Mouse (Mus musculus) forebrain, embryonic 16.5 days (tissue): ENCODE data around the gene Dpf2. TPM values are rescaled to one million over a fixed set of nuclear protein-coding genes. Genes with fewer than 3 reads are reported as not detected.
"Not testable (repeated sequence)": the region's sequence is repeated elsewhere in the genome, so short reads cannot be mapped to it uniquely, and the experiment has no call there.

Experiments used
- ATAC-seq: fragments of 200-750 bp; cut with Nextera tagmentation; 2 replicates; pipeline ENCODE4 v1.8.0; 2017; ENCODE audit warnings: mild to moderate bottlenecking, moderate library complexity
- H3K27ac ChIP-seq: fragments of 300-500 bp; sonication (generic); 2 replicates; pipeline ENCODE4 v1.5.1; 2014; ENCODE audit warnings: low read length, control low read depth
- H3K27me3 ChIP-seq: fragments of 300-500 bp; sonication (generic); replicated peaks from 2 replicates; pipeline ENCODE4 v1.6.1; 2014; ENCODE audit warnings: low read length; ENCODE audit not compliant: control insufficient read depth, insufficient read depth
- H3K36me3 ChIP-seq: fragments of 300-500 bp; sonication (generic); 2 replicates; pipeline ENCODE4 v1.6.1; 2014; ENCODE audit not compliant: control insufficient read depth, insufficient read depth
- H3K4me1 ChIP-seq: fragments of 300-500 bp; sonication (generic); replicated peaks from 2 replicates; pipeline ENCODE4 v1.6.1; 2014; ENCODE audit warnings: low read length; ENCODE audit not compliant: control insufficient read depth, insufficient read depth
- H3K4me2 ChIP-seq: fragments of 300-500 bp; sonication (generic); 2 replicates; pipeline ENCODE4 v1.6.1; 2014; ENCODE audit warnings: mild to moderate bottlenecking, low read length, control low read depth
- H3K4me3 ChIP-seq: fragments of 300-500 bp; sonication (generic); replicated peaks from 2 replicates; pipeline ENCODE4 v1.5.1; 2014; ENCODE audit warnings: mild to moderate bottlenecking, low read length, control low read depth
- H3K9ac ChIP-seq: fragments of 300-500 bp; sonication (generic); replicated peaks from 2 replicates; pipeline ENCODE4 v1.6.1; 2014; ENCODE audit warnings: low read depth, low read length, control low read depth
- H3K9me3 ChIP-seq: fragments of 300-500 bp; sonication (generic); 2 replicates; pipeline ENCODE4 v1.6.1; 2016; ENCODE audit warnings: low read length; ENCODE audit not compliant: control insufficient read depth
- WGBS: fragments of 180-500 bp; shearing (Covaris S2); extraction: QIAGEN DNeasy Blood & Tissue Kit; methylation state at CpG from one replicate; pipeline ENCODE4 v1.1.7; 2014; 5-methylcytosine and 5-hydroxymethylcytosine counted together
- polyA plus RNA-seq: library from polyadenylated mRNA; unstranded; fragments of >200 nt; fragmentation: Nextera tagmentation; extraction: Ambion mirVana; gene quantifications from 2 replicates; pipeline ENCODE4 v1.2.1, GENCODE M21; 2015

The Dpf2 gene
- polyA plus RNA-seq, 1 experiment from 2014 or later: 126 TPM

DNA sequence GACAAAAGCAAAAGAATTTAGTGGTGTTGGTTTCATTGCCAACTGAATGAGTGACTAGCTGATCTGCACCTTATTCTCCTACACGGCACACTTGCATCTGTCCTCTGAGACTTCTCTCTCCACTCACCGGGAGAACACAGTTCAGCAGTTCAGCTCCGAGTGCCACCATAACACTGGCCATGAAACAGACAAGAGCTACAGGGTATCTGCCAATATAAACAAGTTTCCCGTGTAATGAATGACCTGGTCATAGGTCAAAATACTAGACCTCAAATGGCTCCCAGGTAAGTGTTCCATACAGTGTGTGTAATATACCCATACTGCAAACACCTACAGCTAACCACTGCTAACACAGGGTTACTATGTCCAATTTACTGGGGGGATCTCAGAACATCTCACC, 23.6 kb downstream of the Dpf2 start:
- Histone ChIP-seq H3K9me3 (no peaks in the 10 kb centered on the region), H3K4me2 (no peak overlapping the region), H3K27ac (no peak overlapping the region), H3K4me3 (no peak overlapping the region), H3K4me1 (peaks cover 23% of the 10 kb centered on the region), H3K36me3 (no peaks in the 10 kb centered on the region), H3K27me3 (no peaks in the 10 kb centered on the region), H3K9ac (no peak overlapping the region)
- 78% methylated on average over 4 of the region's 4 CpGs for WGBS
- ATAC-seq: no peak

GRCm38 (mm10) chr19:5887234-5887815, 25.5 kb downstream of the Dpf2 start:
- Histone ChIP-seq H3K9me3 (no peaks in the 10 kb centered on the region), H3K27me3 (no peaks in the 10 kb centered on the region), H3K9ac (no peak overlapping the region), H3K4me3 (no peak overlapping the region), H3K4me1 (peaks cover 10% of the 10 kb centered on the region), H3K27ac (no peak overlapping the region), H3K36me3 (no peaks in the 10 kb centered on the region), H3K4me2 (no peak overlapping the region)
- WGBS: 84% methylated on average over 3 of the region's 3 CpGs
- ATAC-seq: no peak

DNA sequence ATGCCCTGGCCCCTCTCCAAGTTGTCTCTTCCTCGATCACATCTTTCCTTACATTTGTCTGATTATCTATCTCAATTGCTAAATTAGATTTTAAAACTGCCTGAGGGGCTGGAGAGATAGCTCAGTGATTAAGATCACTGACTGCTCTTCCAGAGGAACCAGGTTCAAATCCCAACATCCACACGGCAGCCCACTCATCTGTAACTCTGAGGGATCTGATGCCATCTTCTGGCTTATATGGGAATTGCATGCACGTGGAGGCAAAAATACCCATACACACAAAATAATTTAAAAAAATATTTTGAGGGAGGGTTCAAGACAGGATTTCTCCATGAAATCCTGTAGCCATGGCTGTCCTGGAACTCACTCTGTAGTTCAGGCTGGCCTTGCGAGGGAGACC, 27.0 kb downstream of the Dpf2 start:
- Histone ChIP-seq H3K36me3 (no peaks in the 10 kb centered on the region), H3K27me3 (no peaks in the 10 kb centered on the region), H3K4me1 (no peaks in the 10 kb centered on the region), H3K9ac (no peak overlapping the region), H3K27ac (no peak overlapping the region), H3K4me2 (no peak overlapping the region), H3K4me3 (no peak overlapping the region), H3K9me3 (no peaks in the 10 kb centered on the region)
- WGBS: 60% methylated on average over 4 of the region's 4 CpGs
- ATAC-seq: no peak

DNA sequence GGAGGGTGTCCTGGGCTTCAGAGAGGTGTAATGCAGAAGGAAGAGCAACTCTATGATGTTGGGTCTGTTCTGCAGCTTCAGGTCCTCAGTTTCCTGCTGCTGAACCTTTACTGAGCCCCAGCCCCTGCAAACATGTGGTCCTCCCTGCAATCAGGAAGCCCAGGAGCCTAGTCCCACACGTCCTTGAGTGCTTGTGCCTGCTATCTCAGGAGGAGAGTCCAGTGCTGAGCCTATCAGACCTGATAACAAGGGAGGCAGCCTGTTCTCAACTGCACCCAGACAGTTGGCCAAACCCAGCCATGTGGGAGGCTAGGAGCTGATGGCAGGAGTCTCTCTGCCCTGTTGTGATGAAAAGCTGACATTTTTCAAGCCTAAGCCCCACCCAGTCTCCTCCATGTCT, 28.9 kb downstream of the Dpf2 start:
- Histone ChIP-seq H3K27ac (no peak overlapping the region), H3K9me3 (no peaks in the 10 kb centered on the region), H3K9ac (no peak overlapping the region), H3K27me3 (no peaks in the 10 kb centered on the region), H3K36me3 (no peaks in the 10 kb centered on the region), H3K4me2 (no peak overlapping the region), H3K4me3 (no peak overlapping the region), H3K4me1 (no peaks in the 10 kb centered on the region)
- ATAC-seq: no peak
- whole genome bisulfite sequencing: 72% methylated on average over 1 of the region's 1 CpGs

- not testable (repeated sequence) for H3K27me3 ChIP-seq, H3K4me3 ChIP-seq, H3K4me2 ChIP-seq, H3K4me1 ChIP-seq, H3K9ac ChIP-seq, ATAC-seq, H3K36me3 ChIP-seq, H3K9me3 ChIP-seq, H3K27ac ChIP-seq
- 83% methylated on average over 5 of the region's 5 CpGs for WGBS
Observed at GRCm38 (mm10) chr19:5882079-5882478, 30.7 kb downstream of the Dpf2 start.

GRCm38 (mm10) chr19:5881155-5881554, 31.7 kb downstream of the Dpf2 start:
- Histone ChIP-seq H3K4me1 (no peaks in the 10 kb centered on the region; the same call in 1 of the 2 replicates), H3K4me2 (no peak overlapping the region), H3K36me3 (no peaks in the 10 kb centered on the region), H3K4me3 (no peak overlapping the region), H3K9ac (no peak overlapping the region), H3K27ac (no peak overlapping the region), H3K27me3 (no peaks in the 10 kb centered on the region), H3K9me3 (no peaks in the 10 kb centered on the region)
- no peak for ATAC-seq
- 95% methylated on average over 6 of the region's 6 CpGs for WGBS

GRCm38 (mm10) chr19:5879735-5880134, 33.1 kb downstream of the Dpf2 start:
- H3K27me3 ChIP-seq: no peaks in the 10 kb centered on the region
- ATAC-seq: no peak
- no peaks in the 10 kb centered on the region for H3K36me3 ChIP-seq
- no peak overlapping the region for H3K9ac ChIP-seq
- no peak overlapping the region for H3K27ac ChIP-seq
- H3K4me3 ChIP-seq: no peak overlapping the region
- WGBS: 90% methylated on average over 7 of the region's 7 CpGs
- H3K9me3 ChIP-seq: no peaks in the 10 kb centered on the region
- no peak overlapping the region for H3K4me2 ChIP-seq
- H3K4me1 ChIP-seq: peaks cover 5% of the 10 kb centered on the region

- Histone ChIP-seq H3K27ac (no peak overlapping the region), H3K4me3 (no peak overlapping the region), H3K9ac (no peak overlapping the region), H3K4me1 (peaks cover 13% of the 10 kb centered on the region), H3K4me2 (no peak overlapping the region), H3K27me3 (no peaks in the 10 kb centered on the region), H3K9me3 (no peaks in the 10 kb centered on the region), H3K36me3 (no peaks in the 10 kb centered on the region)
- ATAC-seq: no peak
- 82% methylated on average over 3 of the region's 3 CpGs for WGBS
Observed at GRCm38 (mm10) chr19:5878916-5879315, 33.9 kb downstream of the Dpf2 start.

- H3K36me3 ChIP-seq: no peaks in the 10 kb centered on the region
- no peak for ATAC-seq
- no peak overlapping the region for H3K4me3 ChIP-seq
- H3K9me3 ChIP-seq: no peaks in the 10 kb centered on the region
- H3K4me2 ChIP-seq: no peak overlapping the region
- no peak overlapping the region for H3K9ac ChIP-seq
- 81% methylated on average over 7 of the region's 7 CpGs for WGBS
- peaks cover 15% of the 10 kb centered on the region for H3K4me1 ChIP-seq
- no peaks in the 10 kb centered on the region for H3K27me3 ChIP-seq
- no peak overlapping the region for H3K27ac ChIP-seq
Observed at GRCm38 (mm10) chr19:5878362-5878722, 34.5 kb downstream of the Dpf2 start.
